Mouse (Mus musculus): ENCODE data around the gene Klhdc1. TPM values are rescaled to one million over a fixed set of nuclear protein-coding genes. Genes with fewer than 3 reads are reported as not detected.

The Klhdc1 gene
- polyA plus RNA-seq, 1 experiment from 2014 or later, result 12.7 TPM

GRCm38 (mm10) chr12:69297411-69298150, 56.6 kb downstream of the Klhdc1 start:
- WGBS, result 18% methylated on average over 20 of the region's 20 CpGs
- Histone ChIP-seq H3K9ac (ENCODE audit: low read length) (peak overlapping the region; percentile 89), H3K4me2 (ENCODE audit: low read depth, low read length) (peak overlapping the region; percentile 70), H3K4me1 (ENCODE audit: control insufficient read depth, insufficient read depth, low read length) (peaks cover 21% of the 10 kb centered on the region), H3K4me3 (ENCODE audit: low read length) (peak overlapping the region; percentile 78), H3K27me3 (ENCODE audit: control insufficient read depth, insufficient read depth, low read length) (no peaks in the 10 kb centered on the region), H3K9me3 (replicated peaks; ENCODE audit: control insufficient read depth, low read length) (no peaks in the 10 kb centered on the region), H3K36me3 (ENCODE audit: control insufficient read depth, insufficient read depth) (peaks cover 10% of the 10 kb centered on the region), H3K27ac (ENCODE audit: low read length) (peak overlapping the region; percentile 92)
- no peak for ATAC-seq (replicated peaks; ENCODE audit: extremely low read depth, insufficient read depth, low FRiP score)

GRCm38 (mm10) chr12:69298281-69298680, 57.3 kb downstream of the Klhdc1 start:
- Histone ChIP-seq H3K4me3 (ENCODE audit: low read length) (peak overlapping the region; percentile 78; the same call in 1 of the 2 replicates), H3K9me3 (replicated peaks; ENCODE audit: control insufficient read depth, low read length) (no peaks in the 10 kb centered on the region), H3K9ac (ENCODE audit: low read length) (no peak overlapping the region), H3K27ac (ENCODE audit: low read length) (no peak overlapping the region), H3K27me3 (ENCODE audit: control insufficient read depth, insufficient read depth, low read length) (no peaks in the 10 kb centered on the region), H3K36me3 (ENCODE audit: control insufficient read depth, insufficient read depth) (peaks cover 15% of the 10 kb centered on the region), H3K4me1 (ENCODE audit: control insufficient read depth, insufficient read depth, low read length) (peaks cover 21% of the 10 kb centered on the region), H3K4me2 (ENCODE audit: low read depth, low read length) (peak overlapping the region; percentile 70)
- WGBS, result 89% methylated on average over 4 of the region's 4 CpGs
- ATAC-seq (replicated peaks; ENCODE audit: extremely low read depth, insufficient read depth, low FRiP score), result no peak

GRCm38 (mm10) chr12:69299231-69299630, 58.3 kb downstream of the Klhdc1 start:
- H3K36me3 ChIP-seq (ENCODE audit: control insufficient read depth, insufficient read depth), result peaks cover 22% of the 10 kb centered on the region
- peak overlapping the region; percentile 20 for H3K4me2 ChIP-seq (ENCODE audit: low read depth, low read length)
- peaks cover 21% of the 10 kb centered on the region for H3K4me1 ChIP-seq (ENCODE audit: control insufficient read depth, insufficient read depth, low read length)
- 44% methylated on average over 12 of the region's 12 CpGs for whole genome bisulfite sequencing
- H3K27ac ChIP-seq (ENCODE audit: low read length), result no peak overlapping the region
- ATAC-seq (replicated peaks; ENCODE audit: extremely low read depth, insufficient read depth, low FRiP score), result no peak
- H3K4me3 ChIP-seq (ENCODE audit: low read length), result no peak overlapping the region
- H3K27me3 ChIP-seq (ENCODE audit: control insufficient read depth, insufficient read depth, low read length), result no peaks in the 10 kb centered on the region
- peak overlapping the region; percentile 3; the same call in 1 of the 2 replicates for H3K9ac ChIP-seq (ENCODE audit: low read length)
- no peaks in the 10 kb centered on the region for H3K9me3 ChIP-seq (replicated peaks; ENCODE audit: control insufficient read depth, low read length)

- Histone ChIP-seq H3K9me3 (replicated peaks; ENCODE audit: control insufficient read depth, low read length) (no peaks in the 10 kb centered on the region), H3K9ac (ENCODE audit: low read length) (no peak overlapping the region), H3K4me2 (ENCODE audit: low read depth, low read length) (no peak overlapping the region), H3K27ac (ENCODE audit: low read length) (no peak overlapping the region), H3K4me3 (ENCODE audit: low read length) (no peak overlapping the region), H3K4me1 (ENCODE audit: control insufficient read depth, insufficient read depth, low read length) (peaks cover 21% of the 10 kb centered on the region), H3K27me3 (ENCODE audit: control insufficient read depth, insufficient read depth, low read length) (no peaks in the 10 kb centered on the region), H3K36me3 (ENCODE audit: control insufficient read depth, insufficient read depth) (peaks cover 25% of the 10 kb centered on the region)
- 93% methylated on average over 3 of the region's 3 CpGs for WGBS
- ATAC-seq (replicated peaks; ENCODE audit: extremely low read depth, insufficient read depth, low FRiP score), result no peak
Observed at GRCm38 (mm10) chr12:69299831-69300230, 58.9 kb downstream of the Klhdc1 start.

- Histone ChIP-seq H3K4me1 (ENCODE audit: control insufficient read depth, insufficient read depth, low read length) (peaks cover 21% of the 10 kb centered on the region), H3K36me3 (ENCODE audit: control insufficient read depth, insufficient read depth) (peaks cover 30% of the 10 kb centered on the region), H3K9me3 (replicated peaks; ENCODE audit: control insufficient read depth, low read length) (no peaks in the 10 kb centered on the region), H3K4me2 (ENCODE audit: low read depth, low read length) (no peak overlapping the region), H3K27ac (ENCODE audit: low read length) (no peak overlapping the region), H3K27me3 (ENCODE audit: control insufficient read depth, insufficient read depth, low read length) (no peaks in the 10 kb centered on the region), H3K4me3 (ENCODE audit: low read length) (no peak overlapping the region), H3K9ac (ENCODE audit: low read length) (no peak overlapping the region)
- 75% methylated on average over 2 of the region's 2 CpGs for WGBS
- no peak for ATAC-seq (replicated peaks; ENCODE audit: extremely low read depth, insufficient read depth, low FRiP score)
Observed at GRCm38 (mm10) chr12:69300391-69300790, 59.4 kb downstream of the Klhdc1 start.

GRCm38 (mm10) chr12:69302171-69302570, 61.2 kb downstream of the Klhdc1 start:
- Histone ChIP-seq H3K4me3 (ENCODE audit: low read length) (no peak overlapping the region), H3K4me2 (ENCODE audit: low read depth, low read length) (no peak overlapping the region), H3K27me3 (ENCODE audit: control insufficient read depth, insufficient read depth, low read length) (no peaks in the 10 kb centered on the region), H3K9me3 (replicated peaks; ENCODE audit: control insufficient read depth, low read length) (no peaks in the 10 kb centered on the region), H3K9ac (ENCODE audit: low read length) (no peak overlapping the region), H3K4me1 (ENCODE audit: control insufficient read depth, insufficient read depth, low read length) (peaks cover 18% of the 10 kb centered on the region), H3K36me3 (ENCODE audit: control insufficient read depth, insufficient read depth) (peaks cover 45% of the 10 kb centered on the region), H3K27ac (ENCODE audit: low read length) (no peak overlapping the region)
- no peak for ATAC-seq (replicated peaks; ENCODE audit: extremely low read depth, insufficient read depth, low FRiP score)
- 94% methylated on average over 12 of the region's 12 CpGs for WGBS

GRCm38 (mm10) chr12:69304051-69304450, 63.1 kb downstream of the Klhdc1 start:
- H3K27me3 ChIP-seq (ENCODE audit: control insufficient read depth, insufficient read depth, low read length), result no peaks in the 10 kb centered on the region
- H3K4me3 ChIP-seq (ENCODE audit: low read length), result no peak overlapping the region
- ATAC-seq (replicated peaks; ENCODE audit: extremely low read depth, insufficient read depth, low FRiP score), result no peak
- H3K4me1 ChIP-seq (ENCODE audit: control insufficient read depth, insufficient read depth, low read length), result peaks cover 6% of the 10 kb centered on the region; the same call in 1 of the 2 replicates
- peaks cover 61% of the 10 kb centered on the region for H3K36me3 ChIP-seq (ENCODE audit: control insufficient read depth, insufficient read depth)
- no peaks in the 10 kb centered on the region for H3K9me3 ChIP-seq (replicated peaks; ENCODE audit: control insufficient read depth, low read length)
- H3K4me2 ChIP-seq (ENCODE audit: low read depth, low read length), result no peak overlapping the region
- H3K27ac ChIP-seq (ENCODE audit: low read length), result no peak overlapping the region
- H3K9ac ChIP-seq (ENCODE audit: low read length), result no peak overlapping the region
- 80% methylated on average over 2 of the region's 2 CpGs for WGBS

- H3K9me3 ChIP-seq (replicated peaks; ENCODE audit: control insufficient read depth, low read length), result no peaks in the 10 kb centered on the region
- no peak overlapping the region for H3K4me3 ChIP-seq (ENCODE audit: low read length)
- H3K36me3 ChIP-seq (ENCODE audit: control insufficient read depth, insufficient read depth), result peaks cover 84% of the 10 kb centered on the region
- no peak overlapping the region for H3K9ac ChIP-seq (ENCODE audit: low read length)
- H3K27me3 ChIP-seq (ENCODE audit: control insufficient read depth, insufficient read depth, low read length), result no peaks in the 10 kb centered on the region
- no peak for ATAC-seq (replicated peaks; ENCODE audit: extremely low read depth, insufficient read depth, low FRiP score)
- no peak overlapping the region for H3K4me2 ChIP-seq (ENCODE audit: low read depth, low read length)
- WGBS, result 77% methylated on average over 7 of the region's 7 CpGs
- H3K4me1 ChIP-seq (ENCODE audit: control insufficient read depth, insufficient read depth, low read length), result no peaks in the 10 kb centered on the region
- no peak overlapping the region for H3K27ac ChIP-seq (ENCODE audit: low read length)
Observed at GRCm38 (mm10) chr12:69306333-69306732, 65.4 kb downstream of the Klhdc1 start.

- H3K36me3 ChIP-seq (ENCODE audit: control insufficient read depth, insufficient read depth), result peaks cover 76% of the 10 kb centered on the region
- no peaks in the 10 kb centered on the region for H3K9me3 ChIP-seq (replicated peaks; ENCODE audit: control insufficient read depth, low read length)
- H3K27ac ChIP-seq (ENCODE audit: low read length), result no peak overlapping the region
- no peak overlapping the region for H3K9ac ChIP-seq (ENCODE audit: low read length)
- no peaks in the 10 kb centered on the region for H3K27me3 ChIP-seq (ENCODE audit: control insufficient read depth, insufficient read depth, low read length)
- no peak for ATAC-seq (replicated peaks; ENCODE audit: extremely low read depth, insufficient read depth, low FRiP score)
- H3K4me3 ChIP-seq (ENCODE audit: low read length), result no peak overlapping the region
- H3K4me1 ChIP-seq (ENCODE audit: control insufficient read depth, insufficient read depth, low read length), result no peaks in the 10 kb centered on the region
- WGBS, result 96% methylated on average over 4 of the region's 4 CpGs
- H3K4me2 ChIP-seq (ENCODE audit: low read depth, low read length), result no peak overlapping the region
Observed at GRCm38 (mm10) chr12:69309659-69310058, 68.7 kb downstream of the Klhdc1 start.
